Mouse (Mus musculus): ENCODE data around the gene Tbc1d1. TPM values are rescaled to one million over a fixed set of nuclear protein-coding genes. Genes with fewer than 3 reads are reported as not detected.

Gene Tbc1d1
- polyA plus RNA-seq, 1 experiment from 2014 or later: 18.1 TPM

- Histone ChIP-seq H3K36me3 (no peaks in the 10 kb centered on the region), H3K9me3 (replicated peaks) (no peaks in the 10 kb centered on the region), H3K4me1 (peaks cover 13% of the 10 kb centered on the region), H3K4me2 (replicated peaks) (no peak overlapping the region), H3K27ac (replicated peaks) (no peak overlapping the region), H3K9ac (no peak overlapping the region), H3K4me3 (replicated peaks) (no peak overlapping the region), H3K27me3 (no peaks in the 10 kb centered on the region)
- no peak for ATAC-seq (ENCODE audit: insufficient number of reproducible peaks, low FRiP score, low TSS enrichment, low read depth)
- 73% methylated on average over 4 of the region's 4 CpGs for WGBS
These were observed 237.4 kb downstream of the Tbc1d1 start for GRCm38 (mm10) chr5:64393530-64393929.

- no peak for ATAC-seq (ENCODE audit: insufficient number of reproducible peaks, low FRiP score, low TSS enrichment, low read depth)
- 85% methylated on average over 13 of the region's 13 CpGs for WGBS
- Histone ChIP-seq H3K27ac (replicated peaks) (no peak overlapping the region), H3K4me2 (replicated peaks) (no peak overlapping the region), H3K4me1 (no peaks in the 10 kb centered on the region), H3K9me3 (replicated peaks) (no peaks in the 10 kb centered on the region), H3K36me3 (no peaks in the 10 kb centered on the region), H3K9ac (no peak overlapping the region), H3K27me3 (no peaks in the 10 kb centered on the region), H3K4me3 (replicated peaks) (no peak overlapping the region)
These were observed 242.1 kb downstream of the Tbc1d1 start for GRCm38 (mm10) chr5:64398155-64398554.

GRCm38 (mm10) chr5:64400742-64401141, 244.6 kb downstream of the Tbc1d1 start:
- ATAC-seq (ENCODE audit: insufficient number of reproducible peaks, low FRiP score, low TSS enrichment, low read depth): no peak
- Histone ChIP-seq H3K9ac (no peak overlapping the region), H3K4me3 (replicated peaks) (no peak overlapping the region), H3K27me3 (no peaks in the 10 kb centered on the region), H3K9me3 (replicated peaks) (no peaks in the 10 kb centered on the region), H3K27ac (replicated peaks) (no peak overlapping the region), H3K4me2 (replicated peaks) (no peak overlapping the region), H3K4me1 (no peaks in the 10 kb centered on the region), H3K36me3 (no peaks in the 10 kb centered on the region)
- WGBS: 91% methylated on average over 4 of the region's 4 CpGs

Small RNAs within 50 kb of the gene (microRNA-seq; reads per million reads assigned to microRNA genes)
- gene Gm22395 (ENCODE audit: borderline number of aligned reads): not detected

Other genes starting within 250 kb of the Tbc1d1 start
- gene Rell1, start 187.4 kb upstream of the Tbc1d1 start, polyA plus RNA-seq (2015; fragmentation: Nextera tagmentation; extraction: Ambion mirVana): 26.6 and 30.1 TPM in 2 replicates
- gene Pgm2, start 63.4 kb upstream of the Tbc1d1 start, polyA plus RNA-seq (2015; fragmentation: Nextera tagmentation; extraction: Ambion mirVana): 30.7 and 31.6 TPM in 2 replicates